Mouse (Mus musculus) Patski (cell line): ENCODE measurements around the gene Cst12. TPM values are rescaled to one million over a fixed set of nuclear protein-coding genes. Genes with fewer than 3 reads are reported as not detected.

ENCODE experiments used
- ATAC-seq: fragments of 100-300 bp; one replicate; pipeline ENCODE4 v1.8.0; 2021
- CTCF ChIA-PET: fragments of 350-600 bp; sonication (Branson Sonifier 250); formaldehyde crosslinking; loops from one replicate; lab custom pipeline; 2022; ENCODE audit warnings: inconsistent platforms; lab: Charles Lee
- POLR2A ChIA-PET: fragments of 350-600 bp; sonication (Branson Sonifier 250); formaldehyde crosslinking; loops from one replicate; lab custom pipeline; 2022; ENCODE audit warnings: antibody characterized with exemption, inconsistent platforms; lab: Charles Lee
- DNase-seq: peaks from one replicate; pipeline ENCODE4 v3.0.0-alpha.2; 2011; ENCODE audit warnings: low read depth, low spot score
- H3K27me3 ChIP-seq: fragments of 371-371 bp; one replicate; pipeline ENCODE4 v1.5.1; 2021
- CTCF ChIP-seq: fragments of 100-300 bp; IDR thresholded peaks from one replicate; pipeline ENCODE4 v1.5.1; 2021
- in situ Hi-C: fragments of 300-500 bp; cut with MboI; formaldehyde crosslinking; loops from 3 replicates; pipeline ENCODE4 v1.11.1; 2018; ENCODE audit warnings: low pct_unique_long_range_greater_than_20kb, mixed read lengths
- polyA plus RNA-seq: library from polyadenylated mRNA; unstranded; gene quantifications from one replicate; pipeline ENCODE4 v1.2.3, GENCODE M21; 2021

Gene Cst12
- polyA plus RNA-seq, 1 experiment from 2014 or later, result not detected

DNA sequence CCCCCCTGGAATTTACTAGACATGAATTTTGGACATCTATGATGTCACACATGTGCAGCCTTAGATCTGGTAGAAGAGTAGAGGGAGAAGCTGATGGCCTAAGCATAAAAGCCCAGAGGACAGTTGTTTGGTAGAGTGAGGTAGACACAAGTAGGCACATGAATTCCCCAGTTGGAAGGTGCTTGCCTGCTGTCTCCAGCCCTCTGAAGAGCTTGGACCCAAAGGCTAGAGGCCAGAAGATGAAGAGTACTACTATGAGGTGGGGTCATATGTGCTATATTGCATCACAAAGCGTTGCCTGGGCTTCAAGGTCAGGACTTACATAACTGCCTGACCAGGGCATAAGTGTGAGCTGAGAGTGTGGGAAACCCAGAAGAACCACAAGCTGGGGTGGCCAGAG lies 9.3 kb downstream of the Cst12 start, which contains the start of gene Cst8:
TSS of gene Cst8 (plus strand) at position 301 of the 400 bp plus-strand sequence.
- ATAC-seq (no peak), DNase-seq (no peak)
- POLR2A ChIA-PET, result no interaction called here

DNA sequence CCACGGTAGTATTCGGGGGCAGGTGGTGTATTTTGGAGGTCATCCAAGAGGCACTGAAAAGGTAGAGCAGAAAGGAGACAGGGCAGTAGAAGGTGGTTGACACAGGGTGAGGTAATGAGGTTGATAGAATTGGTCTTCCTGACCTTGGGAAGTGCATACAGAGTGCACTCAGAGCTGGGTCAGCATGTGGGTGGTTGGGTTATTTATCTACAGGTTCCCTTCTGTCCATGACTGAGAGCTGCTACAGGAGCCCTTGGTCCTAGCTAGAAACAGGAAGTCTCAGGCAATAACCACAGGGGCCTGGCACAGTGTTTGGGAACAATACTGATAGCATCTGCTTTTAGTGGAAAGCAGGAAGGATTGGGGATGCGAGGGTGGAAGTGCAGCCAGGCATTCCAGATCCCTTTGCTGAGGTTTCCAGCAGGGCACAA lies 12.3 kb downstream of the Cst12 start:
- no peaks in the 10 kb centered on the region for H3K27me3 ChIP-seq
- TF ChIP-seq CTCF, result no peak
- ATAC-seq (no peak), DNase-seq (no peak)
- ChIA-PET POLR2A (no interaction called here), CTCF (interaction anchor here (1.0 to 1.7 kb wide), 3 partner anchors 11 to 50 kb away, joined by 3 to 4 read pairs (median 4); no protein-coding TSS in a partner anchor)
- in situ Hi-C loops, result no loop called here

More for the DNA sequence above, 9.3 kb downstream of the Cst12 start, which contains the start of gene Cst8:
- no peak for TF ChIP-seq CTCF
- CTCF ChIA-PET, result no interaction called here
- no peaks in the 10 kb centered on the region for H3K27me3 ChIP-seq
- in situ Hi-C loops, result no loop called here

GRCm38 (mm10) chr2:148806696-148807095 lies 17.5 kb downstream of the Cst12 start:
- no peak for TF ChIP-seq CTCF
- ChIA-PET POLR2A (no interaction called here), CTCF (no interaction called here)
- ATAC-seq (no peak), DNase-seq (no peak)
- H3K27me3 ChIP-seq, result peaks cover 5% of the 10 kb centered on the region
- in situ Hi-C loops, result no loop called here

GRCm38 (mm10) chr2:148819909-148820308 lies 30.7 kb downstream of the Cst12 start, which contains the start of gene Cst13:
Cst13 (plus strand) TSS chr2:148820081.
- ChIA-PET POLR2A (no interaction called here), CTCF (no interaction called here)
- H3K27me3 ChIP-seq, result peaks cover 8% of the 10 kb centered on the region
- TF ChIP-seq CTCF, result no peak
- DNase-seq, result no peak
- in situ Hi-C loops, result no loop called here
- ATAC-seq, result no peak

GRCm38 (mm10) chr2:148825986-148826385 lies 36.8 kb downstream of the Cst12 start:
- DNase-seq, result no peak
- CTCF ChIA-PET, result no interaction called here
- POLR2A ChIA-PET, result no interaction called here
- TF ChIP-seq CTCF, result no peak
- no peaks in the 10 kb centered on the region for H3K27me3 ChIP-seq
- ATAC-seq, result no peak
- in situ Hi-C loops, result no loop called here

DNA sequence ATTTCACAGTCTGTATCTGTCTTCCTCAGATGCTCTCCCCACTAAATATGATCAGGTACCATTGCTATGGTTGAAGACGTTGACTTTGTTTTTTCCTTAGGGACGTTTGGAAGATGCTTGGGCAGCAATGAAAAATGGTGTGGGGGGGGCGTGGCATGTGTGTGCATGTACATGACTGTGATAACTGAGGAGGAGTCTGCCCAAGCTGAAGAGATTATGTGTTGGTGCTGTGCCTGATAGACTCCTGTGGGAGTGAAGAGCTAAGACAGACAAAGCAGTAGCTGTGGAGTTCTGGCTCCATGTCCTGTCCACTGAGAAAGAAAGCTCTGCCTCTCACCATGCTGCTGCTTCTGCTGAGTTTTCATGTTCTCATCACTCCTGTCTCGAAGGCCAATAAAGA lies 45.8 kb downstream of the Cst12 start, which contains the start of gene Cst9:
TSS of gene Cst9 (plus strand) at position 236 of the 400 bp plus-strand sequence.
- DNase-seq (no peak), ATAC-seq (no peak)
- POLR2A ChIA-PET, result no interaction called here
- CTCF ChIA-PET, result no interaction called here
- H3K27me3 ChIP-seq, result peaks cover 9% of the 10 kb centered on the region
- in situ Hi-C loops, result no loop called here
- no peak for TF ChIP-seq CTCF

- DNase-seq (no peak), ATAC-seq (no peak)
- ChIA-PET POLR2A (no interaction called here), CTCF (interaction anchor here (1.0 kb wide), 1 partner anchor 62 kb away, joined by 3 read pairs; no protein-coding TSS in a partner anchor)
- peaks cover 12% of the 10 kb centered on the region for H3K27me3 ChIP-seq
- no peak for TF ChIP-seq CTCF
- in situ Hi-C loops, result no loop called here
These were observed 49.1 kb downstream of the Cst12 start for GRCm38 (mm10) chr2:148838075-148838777.

GRCm38 (mm10) chr2:148839224-148839623 lies 50.1 kb downstream of the Cst12 start:
- DNase-seq (no peak), ATAC-seq (no peak)
- in situ Hi-C loops, result no loop called here
- ChIA-PET POLR2A (no interaction called here), CTCF (no interaction called here)
- peaks cover 9% of the 10 kb centered on the region for H3K27me3 ChIP-seq
- no peak for TF ChIP-seq CTCF

Other genes with a start within 250 kb of the Cst12 start
- 30.5 TPM for gene Nxt1, start 116.8 kb upstream of the Cst12 start, polyA plus RNA-seq
- gene Gzf1, start 108.3 kb upstream of the Cst12 start, polyA plus RNA-seq, result 27.8 TPM
- 4.3 TPM for gene Napb, start 56.9 kb upstream of the Cst12 start, polyA plus RNA-seq
- gene Cstl1, start 39.0 kb upstream of the Cst12 start, polyA plus RNA-seq, result not detected
- not detected for gene Cst11, start 17.9 kb upstream of the Cst12 start, polyA plus RNA-seq
- gene 8030411F24Rik, start 7.4 kb upstream of the Cst12 start, polyA plus RNA-seq, result not detected
- gene Cst8, start 9.4 kb downstream of the Cst12 start, polyA plus RNA-seq, result not detected
- not detected for gene Cst13, start 30.7 kb downstream of the Cst12 start, polyA plus RNA-seq
- gene Cst9, start 45.8 kb downstream of the Cst12 start, polyA plus RNA-seq, result not detected
- gene 9230104L09Rik, start 75.7 kb downstream of the Cst12 start, polyA plus RNA-seq, result not detected
- gene Cst3, start 86.3 kb downstream of the Cst12 start, polyA plus RNA-seq, result 1,093 TPM
- gene Gm1330, start 213.9 kb downstream of the Cst12 start, polyA plus RNA-seq, result not detected
- not detected for gene Gm10750, start 227.9 kb downstream of the Cst12 start, polyA plus RNA-seq